Mouse (Mus musculus): Measurements from ENCODE around the gene Hcn1. TPM values are rescaled to one million over a fixed set of nuclear protein-coding genes. Genes with fewer than 3 reads are reported as not detected.

The Hcn1 gene
- polyA plus RNA-seq, 2 experiments, result 0.06 to 0.21 TPM

DNA sequence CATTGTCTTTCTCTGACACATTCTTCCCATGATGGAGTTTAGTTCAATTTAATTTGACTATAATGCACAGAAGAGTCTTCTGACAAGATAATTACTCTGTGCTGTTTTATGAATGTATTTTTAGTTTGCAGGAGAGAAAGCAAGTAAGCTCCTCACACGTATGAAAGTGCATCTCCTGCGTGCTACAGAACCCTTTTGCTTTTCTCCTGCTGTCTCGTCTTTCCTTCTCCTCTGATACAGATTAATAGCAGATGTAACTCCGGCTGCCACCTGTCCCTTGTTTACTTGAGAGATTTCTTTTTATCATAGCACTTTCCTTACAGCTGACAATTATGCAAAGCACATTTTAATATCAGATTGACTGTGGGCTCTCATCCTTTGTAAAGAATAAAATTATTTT lies 120.0 kb downstream of the Hcn1 start:
- H3K27ac ChIP-seq (replicated peaks; ENCODE audit: low read depth, low read length), result no peak overlapping the region
- H3K4me3 ChIP-seq (replicated peaks; ENCODE audit: low read length), result no peak overlapping the region
- no peak overlapping the region for H3K9ac ChIP-seq (ENCODE audit: low read depth, low read length, severe bottlenecking)
- no peak overlapping the region for H3K4me2 ChIP-seq (replicated peaks; ENCODE audit: low read depth, low read length, severe bottlenecking)
- H3K9me3 ChIP-seq (ENCODE audit: control insufficient read depth, low read length), result no peaks in the 10 kb centered on the region
- WGBS, result 13% methylated on average over 4 of the region's 4 CpGs
- ATAC-seq (ENCODE audit: low FRiP score, low read depth) (no peak), DNase-seq (ENCODE audit: low spot score) (no peak)
- no peaks in the 10 kb centered on the region for H3K27me3 ChIP-seq (ENCODE audit: control insufficient read depth, insufficient read depth, low read length)
- no peaks in the 10 kb centered on the region for H3K4me1 ChIP-seq (ENCODE audit: control insufficient read depth, insufficient read depth, low read length)
- no peaks in the 10 kb centered on the region for H3K36me3 ChIP-seq (ENCODE audit: control insufficient read depth, insufficient read depth, low read length)
- TF ChIP-seq POLR2A (IDR thresholded peaks at IDR 0.05; ENCODE audit: borderline replicate concordance, extremely low read depth, insufficient read depth, insufficient read length), result no peak

DNA sequence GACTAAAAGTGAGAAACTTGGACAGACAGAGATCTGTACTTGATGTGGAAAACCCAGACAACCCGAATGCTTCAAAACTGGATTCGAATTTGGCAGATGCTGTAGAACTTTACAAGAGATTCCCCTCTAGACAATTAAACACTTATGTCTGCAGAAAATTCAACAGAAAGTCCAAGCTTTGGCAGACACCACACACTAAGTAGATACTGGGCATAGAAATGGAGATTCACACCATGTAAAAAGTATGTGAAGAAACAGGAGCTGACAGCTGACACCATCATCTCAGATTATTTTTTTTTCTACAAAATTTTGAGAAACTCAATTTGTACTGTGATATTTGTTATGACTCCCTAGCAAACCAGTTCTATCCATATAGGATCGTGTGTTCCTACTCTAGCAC lies 122.0 kb downstream of the Hcn1 start:
- H3K36me3 ChIP-seq (ENCODE audit: control insufficient read depth, insufficient read depth, low read length), result no peaks in the 10 kb centered on the region
- H3K4me3 ChIP-seq (replicated peaks; ENCODE audit: low read length), result no peak overlapping the region
- no peak for DNase-seq (ENCODE audit: low spot score)
- H3K27me3 ChIP-seq (ENCODE audit: control insufficient read depth, insufficient read depth, low read length), result no peaks in the 10 kb centered on the region
- WGBS, result 67% methylated on average over 3 of the region's 3 CpGs
- H3K9me3 ChIP-seq (ENCODE audit: control insufficient read depth, low read length), result no peaks in the 10 kb centered on the region
- H3K27ac ChIP-seq (replicated peaks; ENCODE audit: low read depth, low read length), result no peak overlapping the region
- TF ChIP-seq POLR2A (IDR thresholded peaks at IDR 0.05; ENCODE audit: borderline replicate concordance, extremely low read depth, insufficient read depth, insufficient read length), result no peak
- no peak overlapping the region for H3K9ac ChIP-seq (ENCODE audit: low read depth, low read length, severe bottlenecking)
- no peaks in the 10 kb centered on the region for H3K4me1 ChIP-seq (ENCODE audit: control insufficient read depth, insufficient read depth, low read length)
- ATAC-seq (ENCODE audit: low FRiP score, low read depth), result no peak
- no peak overlapping the region for H3K4me2 ChIP-seq (replicated peaks; ENCODE audit: low read depth, low read length, severe bottlenecking)

DNA sequence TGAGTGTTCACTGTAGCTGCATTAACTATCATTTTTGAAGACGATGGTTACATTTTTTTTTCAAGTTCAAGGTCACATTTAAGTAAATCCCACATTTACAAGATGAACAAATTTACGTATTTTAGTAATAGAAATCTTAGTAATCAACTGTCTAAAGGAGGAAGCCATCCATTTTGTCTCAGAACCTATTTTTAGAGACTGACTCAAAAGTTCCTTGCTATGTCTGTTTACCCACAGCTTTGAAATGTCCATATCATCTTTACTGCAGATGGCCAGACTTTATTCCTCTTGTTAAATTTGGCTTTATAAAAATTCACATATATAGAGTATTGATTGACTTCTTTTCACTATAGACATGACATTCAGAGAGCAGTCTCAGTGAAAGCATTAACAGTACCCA lies 126.3 kb downstream of the Hcn1 start:
- no peaks in the 10 kb centered on the region for H3K36me3 ChIP-seq (ENCODE audit: control insufficient read depth, insufficient read depth, low read length)
- no peaks in the 10 kb centered on the region for H3K27me3 ChIP-seq (ENCODE audit: control insufficient read depth, insufficient read depth, low read length)
- H3K4me1 ChIP-seq (ENCODE audit: control insufficient read depth, insufficient read depth, low read length), result no peaks in the 10 kb centered on the region
- no peak overlapping the region for H3K27ac ChIP-seq (replicated peaks; ENCODE audit: low read depth, low read length)
- DNase-seq (ENCODE audit: low spot score) (no peak), ATAC-seq (ENCODE audit: low FRiP score, low read depth) (no peak)
- no peak for TF ChIP-seq POLR2A (IDR thresholded peaks at IDR 0.05; ENCODE audit: borderline replicate concordance, extremely low read depth, insufficient read depth, insufficient read length)
- H3K4me2 ChIP-seq (replicated peaks; ENCODE audit: low read depth, low read length, severe bottlenecking), result no peak overlapping the region
- no peak overlapping the region for H3K4me3 ChIP-seq (replicated peaks; ENCODE audit: low read length)
- H3K9ac ChIP-seq (ENCODE audit: low read depth, low read length, severe bottlenecking), result no peak overlapping the region
- 74% methylated on average over 2 of the region's 2 CpGs for WGBS
- no peaks in the 10 kb centered on the region for H3K9me3 ChIP-seq (ENCODE audit: control insufficient read depth, low read length)

DNA sequence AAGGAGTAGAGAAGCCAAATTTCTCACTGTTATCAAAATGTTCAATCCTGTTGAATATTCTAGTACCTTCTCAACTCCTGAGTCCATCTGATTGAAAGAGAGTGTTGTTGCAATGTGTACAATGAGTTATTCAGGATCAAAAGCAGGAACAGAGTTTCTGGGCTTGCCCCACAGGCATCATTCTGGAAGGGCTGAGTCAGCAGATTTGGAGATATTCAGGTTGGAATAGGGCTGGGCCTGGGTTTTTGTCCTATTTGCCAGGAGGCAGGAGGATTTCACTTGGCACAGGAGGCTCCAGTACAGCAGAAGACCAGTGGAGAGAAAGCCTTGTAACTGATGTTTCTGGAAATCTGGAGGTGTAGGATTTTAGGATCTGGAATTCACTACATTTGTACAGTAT lies 130.6 kb downstream of the Hcn1 start:
- no peaks in the 10 kb centered on the region for H3K27me3 ChIP-seq (ENCODE audit: control insufficient read depth, insufficient read depth, low read length)
- H3K9ac ChIP-seq (ENCODE audit: low read depth, low read length, severe bottlenecking), result no peak overlapping the region
- H3K4me3 ChIP-seq (replicated peaks; ENCODE audit: low read length), result no peak overlapping the region
- ATAC-seq (ENCODE audit: low FRiP score, low read depth) (no peak), DNase-seq (ENCODE audit: low spot score) (no peak)
- no peak overlapping the region for H3K4me2 ChIP-seq (replicated peaks; ENCODE audit: low read depth, low read length, severe bottlenecking)
- H3K36me3 ChIP-seq (ENCODE audit: control insufficient read depth, insufficient read depth, low read length), result no peaks in the 10 kb centered on the region
- H3K27ac ChIP-seq (replicated peaks; ENCODE audit: low read depth, low read length), result no peak overlapping the region
- no peaks in the 10 kb centered on the region for H3K9me3 ChIP-seq (ENCODE audit: control insufficient read depth, low read length)
- TF ChIP-seq POLR2A (IDR thresholded peaks at IDR 0.05; ENCODE audit: borderline replicate concordance, extremely low read depth, insufficient read depth, insufficient read length), result no peak
- no peaks in the 10 kb centered on the region for H3K4me1 ChIP-seq (ENCODE audit: control insufficient read depth, insufficient read depth, low read length)

DNA sequence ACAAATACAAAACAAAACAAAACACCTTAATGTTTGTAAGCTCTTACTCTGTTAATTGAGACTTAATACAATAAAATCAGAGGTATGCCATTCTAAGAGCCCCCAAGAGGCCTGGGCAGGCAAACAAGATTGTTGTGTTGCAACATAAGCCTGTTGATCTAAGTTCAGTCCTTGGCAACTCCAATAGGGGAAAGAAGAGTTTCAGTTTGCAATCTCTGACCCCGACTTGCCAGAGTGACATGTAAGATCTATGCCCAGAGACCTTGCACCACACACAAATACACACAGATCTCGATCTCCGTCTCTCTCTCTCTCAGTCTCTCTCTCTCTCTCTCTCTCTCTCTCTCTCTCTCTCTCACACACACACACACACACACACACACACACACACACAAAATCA lies 142.3 kb downstream of the Hcn1 start:
- 95% methylated on average over 3 of the region's 3 CpGs for WGBS
- no peak overlapping the region for H3K4me3 ChIP-seq (replicated peaks; ENCODE audit: low read length)
- no peak for DNase-seq (ENCODE audit: low spot score)
- no peak overlapping the region for H3K9ac ChIP-seq (ENCODE audit: low read depth, low read length, severe bottlenecking)
- H3K27me3 ChIP-seq (ENCODE audit: control insufficient read depth, insufficient read depth, low read length), result no peaks in the 10 kb centered on the region
- no peaks in the 10 kb centered on the region for H3K36me3 ChIP-seq (ENCODE audit: control insufficient read depth, insufficient read depth, low read length)
- no peak for TF ChIP-seq POLR2A (IDR thresholded peaks at IDR 0.05; ENCODE audit: borderline replicate concordance, extremely low read depth, insufficient read depth, insufficient read length)
- H3K9me3 ChIP-seq (ENCODE audit: control insufficient read depth, low read length), result no peaks in the 10 kb centered on the region
- no peaks in the 10 kb centered on the region for H3K4me1 ChIP-seq (ENCODE audit: control insufficient read depth, insufficient read depth, low read length)
- no peak overlapping the region for H3K4me2 ChIP-seq (replicated peaks; ENCODE audit: low read depth, low read length, severe bottlenecking)
- H3K27ac ChIP-seq (replicated peaks; ENCODE audit: low read depth, low read length), result no peak overlapping the region
- ATAC-seq (ENCODE audit: low FRiP score, low read depth), result no peak

DNA sequence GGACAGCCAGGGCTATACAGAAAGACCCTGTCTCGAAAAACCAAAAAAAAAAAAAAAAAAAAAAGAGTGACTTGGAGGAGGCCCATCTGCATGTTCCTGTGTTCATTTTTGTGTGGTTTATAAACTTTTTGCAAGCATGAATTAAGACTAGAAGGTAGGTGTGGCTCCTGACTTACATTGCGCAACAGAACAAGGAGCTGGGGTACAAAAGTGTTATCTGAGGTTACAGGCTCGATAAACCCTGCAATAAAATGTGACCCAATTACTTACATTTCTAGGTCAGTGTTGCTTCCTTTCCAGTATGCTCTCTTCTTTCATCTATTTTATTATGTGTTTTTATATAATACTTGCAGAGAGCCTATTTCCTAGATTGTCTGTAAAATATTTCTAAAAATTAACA lies 143.1 kb downstream of the Hcn1 start:
- ATAC-seq (ENCODE audit: low FRiP score, low read depth) (no peak), DNase-seq (ENCODE audit: low spot score) (no peak)
- Histone ChIP-seq H3K9ac (ENCODE audit: low read depth, low read length, severe bottlenecking) (no peak overlapping the region), H3K4me2 (replicated peaks; ENCODE audit: low read depth, low read length, severe bottlenecking) (no peak overlapping the region), H3K4me3 (replicated peaks; ENCODE audit: low read length) (no peak overlapping the region), H3K27ac (replicated peaks; ENCODE audit: low read depth, low read length) (no peak overlapping the region), H3K4me1 (ENCODE audit: control insufficient read depth, insufficient read depth, low read length) (no peaks in the 10 kb centered on the region), H3K36me3 (ENCODE audit: control insufficient read depth, insufficient read depth, low read length) (no peaks in the 10 kb centered on the region), H3K27me3 (ENCODE audit: control insufficient read depth, insufficient read depth, low read length) (no peaks in the 10 kb centered on the region), H3K9me3 (ENCODE audit: control insufficient read depth, low read length) (no peaks in the 10 kb centered on the region)
- no peak for TF ChIP-seq POLR2A (IDR thresholded peaks at IDR 0.05; ENCODE audit: borderline replicate concordance, extremely low read depth, insufficient read depth, insufficient read length)
- WGBS, result 72% methylated on average over 3 of the region's 3 CpGs

All from limb, embryonic 14.5 days (tissue).